Mouse (Mus musculus) G1E (cell line): ENCODE measurements around the gene Adat1. TPM values are rescaled to one million over a fixed set of nuclear protein-coding genes. Genes with fewer than 3 reads are reported as not detected.
A peak's percentile ranks its signal among the peaks of the same experiment; 100 is the strongest.

Experiments
- ATAC-seq: 2 replicates; pipeline ENCODE4 v1.8.0; 2016; ENCODE audit warnings: mild to moderate bottlenecking; ENCODE audit not compliant: insufficient number of reproducible peaks, poor library complexity, low FRiP score, severe bottlenecking; ENCODE audit errors: extremely low read depth
- DNase-seq: peaks from one replicate; pipeline ENCODE4 v3.0.0; 2012; ENCODE audit warnings: low spot score
- H3K27me3 ChIP-seq: 2 replicates; pipeline ENCODE4 v1.6.1; 2012; ENCODE audit warnings: mild to moderate bottlenecking, low read length, inconsistent platforms; ENCODE audit not compliant: insufficient read depth
- H3K36me3 ChIP-seq: replicated peaks from 2 replicates; pipeline ENCODE3; 2012; ENCODE audit warnings: mild to moderate bottlenecking, inconsistent platforms
- H3K4me1 ChIP-seq: 2 replicates; pipeline ENCODE4 v1.6.1; 2012; ENCODE audit warnings: low read depth, low read length, inconsistent platforms, mixed read lengths; ENCODE audit not compliant: insufficient read depth
- H3K4me3 ChIP-seq: 2 replicates; pipeline ENCODE4 v1.5.1; 2012; ENCODE audit warnings: low read depth, mild to moderate bottlenecking, inconsistent platforms, low read length, moderate library complexity, mixed read lengths
- H3K9me3 ChIP-seq: replicated peaks from 2 replicates; pipeline ENCODE4 v1.6.1; 2012; ENCODE audit warnings: inconsistent platforms
- CTCF ChIP-seq: IDR thresholded peaks from 2 replicates; pipeline ENCODE4 v1.5.1; 2012; ENCODE audit warnings: low read depth, low read length, inconsistent platforms, mixed read lengths
- GATA1 ChIP-seq: IDR thresholded peaks from 2 replicates; pipeline ENCODE4 v1.6.1; 2012; ENCODE audit warnings: borderline replicate concordance, low read length, inconsistent platforms, mixed read lengths
- GATA2 ChIP-seq: IDR thresholded peaks from 2 replicates; pipeline ENCODE4 v1.6.1; 2012; ENCODE audit warnings: low read depth, low read length, inconsistent platforms, borderline replicate concordance
- POLR2AphosphoS5 ChIP-seq: IDR thresholded peaks from 2 replicates; pipeline ENCODE4 v1.6.1; 2012; ENCODE audit warnings: low read depth, low read length, inconsistent platforms; ENCODE audit not compliant: insufficient replicate concordance
- TAL1 ChIP-seq: conservative IDR thresholded peaks from 2 replicates; pipeline ENCODE4 v1.6.1; 2012; ENCODE audit warnings: low read depth, low read length, inconsistent platforms, mixed read lengths
- polyA plus RNA-seq: library from polyadenylated mRNA; stranded (reverse); fragments of >175 nt; gene quantifications from 2 replicates; pipeline ENCODE4 v1.2.3, GENCODE M21; 2012
- total RNA-seq, 2 experiments: library from RNA; stranded (forward) in 1 of 2; stranded (reverse) in 1 of 2; fragments of 200-1000 nt in 1 of 2; fragments of >200 nt in 1 of 2; fragmentation: Nextera tagmentation in 1 of 2; gene quantifications; 2 replicates each; pipeline ENCODE4 v1.2.3; 2014 to 2017

Gene Adat1
- total RNA-seq (2014; fragmentation: Nextera tagmentation) (19.2 and 20.1 TPM in 2 replicates), total RNA-seq (2017) (7.6 and 8.2 TPM in 2 replicates), polyA plus RNA-seq (1.5 and 3.3 TPM in 2 replicates)

- Histone ChIP-seq H3K9me3 (no peaks in the 10 kb centered on the region), H3K4me3 (peak within 1 kb of the TSS; percentile 92), H3K4me1 (peaks cover 28% of the 10 kb centered on the region), H3K36me3 (peaks cover 77% of the 10 kb centered on the region), H3K27me3 (no peaks in the 10 kb centered on the region)
- TF ChIP-seq GATA1 (no peak), POLR2AphosphoS5 (no peak), CTCF (no peak), GATA2 (no peak), TAL1 (no peak)
- peak; percentile 97 for ATAC-seq
- DNase-seq, result peak; percentile 88
Measured at GRCm38 (mm10) chr8:111992013-111992702, at the start of gene Adat1. Adat1 (minus strand) TSS chr8:111992302.

- Histone ChIP-seq H3K4me3 (no peak overlapping the region), H3K4me1 (no peaks in the 10 kb centered on the region), H3K9me3 (no peaks in the 10 kb centered on the region), H3K36me3 (no peaks in the 10 kb centered on the region), H3K27me3 (no peaks in the 10 kb centered on the region)
- ATAC-seq (no peak), DNase-seq (no peak)
- TF ChIP-seq TAL1, result no peak
- TF ChIP-seq GATA2, result no peak
- TF ChIP-seq GATA1, result no peak
- no peak for TF ChIP-seq POLR2AphosphoS5
- no peak for TF ChIP-seq CTCF
Measured at GRCm38 (mm10) chr8:112037521-112037920, 45.4 kb upstream of the Adat1 start.

GRCm38 (mm10) chr8:112034603-112035002, 42.5 kb upstream of the Adat1 start:
- Histone ChIP-seq H3K4me3 (no peak overlapping the region), H3K4me1 (peaks cover 3% of the 10 kb centered on the region), H3K36me3 (no peaks in the 10 kb centered on the region), H3K9me3 (no peaks in the 10 kb centered on the region), H3K27me3 (no peaks in the 10 kb centered on the region)
- peak; percentile 31 for DNase-seq
- peak; percentile 63 for ATAC-seq
- TF ChIP-seq GATA2 (no peak), CTCF (peak; percentile 72; the same call in 1 of the 2 replicates), POLR2AphosphoS5 (no peak), GATA1 (no peak)

GRCm38 (mm10) chr8:112033071-112033470, 41.0 kb upstream of the Adat1 start:
- DNase-seq (no peak), ATAC-seq (no peak)
- H3K36me3 ChIP-seq, result no peaks in the 10 kb centered on the region
- TF ChIP-seq GATA2, result no peak
- no peak for TF ChIP-seq POLR2AphosphoS5
- TF ChIP-seq GATA1, result no peak
- no peak overlapping the region for H3K4me3 ChIP-seq
- H3K27me3 ChIP-seq, result no peaks in the 10 kb centered on the region
- no peaks in the 10 kb centered on the region for H3K9me3 ChIP-seq
- peaks cover 3% of the 10 kb centered on the region for H3K4me1 ChIP-seq

- TF ChIP-seq CTCF, result no peak
- no peak for TF ChIP-seq POLR2AphosphoS5
- TF ChIP-seq TAL1, result no peak
- TF ChIP-seq GATA1, result no peak
- TF ChIP-seq GATA2, result no peak
- H3K9me3 ChIP-seq, result no peaks in the 10 kb centered on the region
- DNase-seq, result no peak
- H3K36me3 ChIP-seq, result no peaks in the 10 kb centered on the region
- ATAC-seq, result no peak
- H3K27me3 ChIP-seq, result no peaks in the 10 kb centered on the region
- H3K4me3 ChIP-seq, result no peak overlapping the region
- peaks cover 3% of the 10 kb centered on the region for H3K4me1 ChIP-seq
Measured at GRCm38 (mm10) chr8:112030663-112031062, 38.6 kb upstream of the Adat1 start.

GRCm38 (mm10) chr8:112029455-112029854, 37.4 kb upstream of the Adat1 start:
- Histone ChIP-seq H3K36me3 (no peaks in the 10 kb centered on the region), H3K9me3 (no peaks in the 10 kb centered on the region), H3K4me1 (peaks cover 3% of the 10 kb centered on the region), H3K4me3 (no peak overlapping the region), H3K27me3 (peaks cover 6% of the 10 kb centered on the region; the same call in 1 of the 2 replicates)
- ATAC-seq (no peak), DNase-seq (no peak)
- TF ChIP-seq GATA2 (no peak), GATA1 (no peak), TAL1 (no peak), CTCF (no peak), POLR2AphosphoS5 (no peak)
